Mouse (Mus musculus) C2C12 (cell line): ENCODE data around the gene Hes1. TPM values are rescaled to one million over a fixed set of nuclear protein-coding genes. Genes with fewer than 3 reads are reported as not detected.

Source experiments
- H3K27me3 ChIP-seq: one replicate; pipeline ENCODE4 v1.6.1; 2011; ENCODE audit not compliant: control insufficient read depth, insufficient read depth, insufficient read length
- H3K36me3 ChIP-seq: one replicate; pipeline ENCODE4 v1.6.1; 2011; ENCODE audit not compliant: control insufficient read depth, insufficient read depth
- H3K4me3 ChIP-seq: one replicate; pipeline ENCODE4 v1.5.1; 2011; ENCODE audit warnings: mild to moderate bottlenecking, control low read depth; ENCODE audit not compliant: poor library complexity, insufficient read depth, severe bottlenecking
- H3K79me2 ChIP-seq: one replicate; pipeline ENCODE4 v1.6.1; 2011; ENCODE audit not compliant: control insufficient read depth, insufficient read depth
- H3K79me3 ChIP-seq: one replicate; pipeline ENCODE4 v1.6.1; 2011; ENCODE audit warnings: low read depth, control low read depth
- H3ac ChIP-seq: one replicate; pipeline ENCODE3; 2011; ENCODE audit warnings: low read depth; ENCODE audit not compliant: control insufficient read depth, insufficient read length
- CEBPB ChIP-seq: IDR thresholded peaks from one replicate; pipeline ENCODE4 v1.6.1; 2011; ENCODE audit warnings: low read depth, mild to moderate bottlenecking, control low read depth, moderate library complexity
- CTCF ChIP-seq: IDR thresholded peaks from one replicate; pipeline ENCODE4 v1.5.1; 2011; ENCODE audit not compliant: control insufficient read depth, insufficient read depth, insufficient read length
- FOSL1 ChIP-seq: IDR thresholded peaks from one replicate; pipeline ENCODE4 v1.8.0; 2011; ENCODE audit warnings: mild to moderate bottlenecking, low read length; ENCODE audit not compliant: poor library complexity, insufficient read depth, severe bottlenecking
- MAX ChIP-seq: IDR thresholded peaks from one replicate; pipeline ENCODE4 v1.6.1; 2011; ENCODE audit warnings: mild to moderate bottlenecking, control low read depth
- MYOD1 ChIP-seq: IDR thresholded peaks from one replicate; pipeline ENCODE4 v1.6.1; 2011; ENCODE audit warnings: low read depth; ENCODE audit not compliant: control insufficient read depth, insufficient read length
- MYOG ChIP-seq: IDR thresholded peaks from one replicate; pipeline ENCODE4 v1.6.1; 2011; ENCODE audit not compliant: control insufficient read depth, insufficient read length; ENCODE audit errors: extremely low read depth
- USF1 ChIP-seq: IDR thresholded peaks from one replicate; pipeline ENCODE4 v1.6.1; 2011; ENCODE audit warnings: low read depth, mild to moderate bottlenecking, control low read depth, moderate library complexity
- polyA plus RNA-seq: library from polyadenylated mRNA; unstranded; fragments of >200 nt; fragmentation: generic; extraction: Trizol; gene quantifications from one replicate; pipeline ENCODE4 v1.2.1, GENCODE M21; 2012; ENCODE audit warnings: missing spikeins

Gene Hes1
- polyA plus RNA-seq, 1 experiment: 41.9 TPM

GRCm38 (mm10) chr16:30070771-30071191, 6.6 kb downstream of the Hes1 start:
- peak overlapping the region; percentile 31 for H3ac ChIP-seq
- H3K79me2 ChIP-seq: peaks cover 29% of the 10 kb centered on the region
- H3K4me3 ChIP-seq: peak overlapping the region; percentile 23
- peaks cover 21% of the 10 kb centered on the region for H3K79me3 ChIP-seq
- peaks cover 12% of the 10 kb centered on the region for H3K36me3 ChIP-seq
- H3K27me3 ChIP-seq: no peaks in the 10 kb centered on the region
- peak; percentile 29 for TF ChIP-seq MYOD1
- no peak for TF ChIP-seq USF1
- no peak for TF ChIP-seq MYOG
- peak; percentile 31 for TF ChIP-seq CTCF
- no peak for TF ChIP-seq MAX

- TF ChIP-seq CEBPB (no peak), MAX (no peak), MYOG (no peak), FOSL1 (no peak)
- H3K4me3 ChIP-seq: no peak overlapping the region
- no peak overlapping the region for H3ac ChIP-seq
- H3K36me3 ChIP-seq: no peaks in the 10 kb centered on the region
- peaks cover 2% of the 10 kb centered on the region for H3K79me3 ChIP-seq
- no peaks in the 10 kb centered on the region for H3K27me3 ChIP-seq
- peaks cover 4% of the 10 kb centered on the region for H3K79me2 ChIP-seq
These were observed 9.1 kb downstream of the Hes1 start for GRCm38 (mm10) chr16:30073317-30073716.

GRCm38 (mm10) chr16:30081498-30081897, 17.3 kb downstream of the Hes1 start:
- Histone ChIP-seq H3K36me3 (no peaks in the 10 kb centered on the region), H3K79me2 (no peaks in the 10 kb centered on the region), H3K4me3 (no peak overlapping the region), H3K27me3 (no peaks in the 10 kb centered on the region), H3K79me3 (no peaks in the 10 kb centered on the region), H3ac (no peak overlapping the region)
- TF ChIP-seq USF1 (no peak), CEBPB (no peak), MYOD1 (no peak), CTCF (no peak), FOSL1 (no peak), MYOG (no peak), MAX (no peak)

- Histone ChIP-seq H3K79me2 (no peaks in the 10 kb centered on the region), H3ac (no peak overlapping the region), H3K4me3 (no peak overlapping the region), H3K79me3 (no peaks in the 10 kb centered on the region), H3K27me3 (no peaks in the 10 kb centered on the region), H3K36me3 (no peaks in the 10 kb centered on the region)
- TF ChIP-seq CEBPB (no peak), USF1 (no peak), MYOG (no peak), MAX (no peak), FOSL1 (no peak), CTCF (no peak), MYOD1 (no peak)
These were observed 17.8 kb downstream of the Hes1 start for GRCm38 (mm10) chr16:30081980-30082379.

GRCm38 (mm10) chr16:30082965-30083364, 18.8 kb downstream of the Hes1 start:
- Histone ChIP-seq H3K79me2 (no peaks in the 10 kb centered on the region), H3K36me3 (no peaks in the 10 kb centered on the region), H3ac (no peak overlapping the region), H3K27me3 (no peaks in the 10 kb centered on the region), H3K4me3 (no peak overlapping the region), H3K79me3 (no peaks in the 10 kb centered on the region)
- TF ChIP-seq FOSL1: no peak
- no peak for TF ChIP-seq MYOG
- TF ChIP-seq MAX: no peak
- no peak for TF ChIP-seq CEBPB
- no peak for TF ChIP-seq USF1
- TF ChIP-seq CTCF: no peak
- TF ChIP-seq MYOD1: no peak

GRCm38 (mm10) chr16:30083536-30083935, 19.4 kb downstream of the Hes1 start:
- no peaks in the 10 kb centered on the region for H3K36me3 ChIP-seq
- no peak for TF ChIP-seq MAX
- H3ac ChIP-seq: no peak overlapping the region
- no peaks in the 10 kb centered on the region for H3K79me3 ChIP-seq
- no peaks in the 10 kb centered on the region for H3K79me2 ChIP-seq
- no peak overlapping the region for H3K4me3 ChIP-seq
- H3K27me3 ChIP-seq: no peaks in the 10 kb centered on the region
